Mouse (Mus musculus): ENCODE data around the gene Hbb-y.
"Not testable (repeated sequence)": the region's sequence is repeated elsewhere in the genome, so short reads cannot be mapped to it uniquely, and the experiment has no call there.

The Hbb-y gene

GRCm38 (mm10) chr7:103812174-103812573, 40.8 kb downstream of the Hbb-y start:
- no peak for DNase-seq

DNA sequence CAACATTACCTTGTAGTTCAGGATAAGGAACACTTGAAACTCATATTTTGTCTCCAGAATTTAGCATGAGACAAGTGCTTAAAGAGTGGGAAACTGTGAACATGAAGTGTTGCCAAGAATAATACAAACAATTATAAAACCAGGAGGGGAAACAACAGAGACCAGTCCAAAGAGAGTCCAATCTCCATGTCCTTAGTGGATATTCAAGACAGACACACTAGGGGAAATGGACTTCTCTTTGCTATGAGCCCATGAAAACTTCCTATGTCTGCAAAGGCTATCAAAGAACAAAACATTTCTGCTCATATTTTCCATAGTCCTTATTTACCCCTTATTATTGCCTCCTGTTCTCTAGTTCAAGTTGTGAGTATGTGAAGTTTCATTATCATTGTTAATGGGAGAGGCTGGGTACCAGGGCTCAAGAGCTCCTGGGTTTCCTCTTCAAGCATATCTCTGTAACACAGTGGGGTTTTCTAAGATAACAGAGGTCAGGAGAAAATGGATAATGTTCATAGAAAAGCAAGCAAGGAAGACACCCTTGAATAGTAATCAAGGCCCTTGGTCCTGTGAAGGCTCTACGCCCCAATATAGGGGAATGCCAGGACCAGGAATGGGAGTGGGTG, 41.7 kb downstream of the Hbb-y start:
- DNase-seq, result no peak

- no peak for DNase-seq
Observed at GRCm38 (mm10) chr7:103810746-103811145, 42.3 kb downstream of the Hbb-y start.

DNA sequence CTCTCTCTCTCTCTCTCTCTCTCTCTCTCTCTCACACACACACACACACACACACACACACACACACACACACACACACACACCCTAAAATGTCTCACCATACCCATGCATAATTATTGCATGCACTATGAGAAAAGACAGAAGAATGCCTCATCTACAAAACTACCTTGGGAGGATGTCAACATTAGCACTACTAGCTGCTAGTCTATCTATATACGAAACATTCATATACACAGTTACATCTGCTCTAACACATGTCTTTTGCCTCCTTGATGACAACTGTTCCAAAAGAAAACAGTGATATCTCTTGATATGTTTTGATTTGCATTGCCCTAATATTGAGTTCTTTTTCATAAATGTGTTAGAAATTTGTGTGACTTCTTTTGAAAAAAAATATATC, 42.7 kb downstream of the Hbb-y start:
- DNase-seq, result no peak

DNA sequence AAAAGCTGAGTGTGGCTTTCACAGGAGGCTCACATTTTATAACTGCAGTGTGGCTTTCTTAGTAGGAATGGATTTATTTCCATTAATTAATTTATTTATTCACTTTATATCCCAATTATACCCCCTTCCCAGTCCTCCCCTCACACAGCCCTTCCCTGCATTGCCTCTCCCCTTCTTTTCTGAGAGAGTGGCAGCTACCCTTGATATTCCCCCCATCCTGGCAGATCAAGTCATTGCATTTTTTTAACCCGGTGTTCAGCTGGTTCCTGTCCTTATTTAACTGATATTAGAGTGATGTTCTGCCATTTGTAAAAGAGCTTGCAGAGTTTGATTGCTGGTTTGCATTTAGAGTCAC, 43.2 kb downstream of the Hbb-y start:
- DNase-seq, result no peak

- DNase-seq, result no peak
Observed at GRCm38 (mm10) chr7:103808971-103809800, 43.8 kb downstream of the Hbb-y start.

DNA sequence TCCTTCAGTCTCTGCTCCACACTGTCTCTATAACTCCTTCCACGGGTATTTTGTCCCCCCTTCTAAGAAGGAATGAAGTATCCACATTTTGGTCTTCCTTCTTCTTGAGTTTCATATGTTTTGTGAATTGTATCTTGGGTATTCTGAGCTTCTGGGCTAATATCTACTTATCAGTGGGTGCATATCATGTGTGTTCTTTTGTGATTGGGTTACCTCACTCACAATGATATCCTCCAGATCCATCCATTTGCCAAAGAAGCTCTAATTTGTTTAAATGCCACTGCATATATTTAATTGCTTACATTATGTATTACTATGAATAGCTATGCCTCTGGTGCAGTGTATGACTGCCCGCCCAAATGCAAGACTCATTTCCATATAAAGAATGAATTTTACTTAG, 44.9 kb downstream of the Hbb-y start:
- not testable (repeated sequence) for DNase-seq

DNA sequence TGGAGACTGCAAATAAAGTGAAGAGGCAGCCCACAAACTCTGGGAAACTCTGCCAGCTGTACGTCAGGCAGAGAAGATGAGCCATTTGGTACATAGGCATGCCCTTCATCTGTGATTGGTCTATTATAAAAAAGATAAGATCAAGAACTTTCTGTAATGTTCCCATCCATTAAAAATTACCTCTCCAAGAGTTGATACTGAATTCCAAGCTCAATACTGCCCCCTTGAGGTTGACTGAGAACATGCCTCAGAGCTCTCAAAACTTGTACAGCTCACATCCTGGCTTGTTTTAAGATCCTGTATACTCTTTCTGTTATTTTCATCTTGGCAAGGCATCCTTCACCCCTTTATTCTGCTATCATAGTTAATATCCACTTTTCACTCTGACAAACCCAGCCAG, 46.2 kb downstream of the Hbb-y start:
- no peak for DNase-seq
